Mouse (Mus musculus): ENCODE measurements around the gene Extl1. TPM values are rescaled to one million over a fixed set of nuclear protein-coding genes. Genes with fewer than 3 reads are reported as not detected.

The Extl1 gene
- polyA plus RNA-seq, 1 experiment from 2014 or later: 0.97 TPM

DNA sequence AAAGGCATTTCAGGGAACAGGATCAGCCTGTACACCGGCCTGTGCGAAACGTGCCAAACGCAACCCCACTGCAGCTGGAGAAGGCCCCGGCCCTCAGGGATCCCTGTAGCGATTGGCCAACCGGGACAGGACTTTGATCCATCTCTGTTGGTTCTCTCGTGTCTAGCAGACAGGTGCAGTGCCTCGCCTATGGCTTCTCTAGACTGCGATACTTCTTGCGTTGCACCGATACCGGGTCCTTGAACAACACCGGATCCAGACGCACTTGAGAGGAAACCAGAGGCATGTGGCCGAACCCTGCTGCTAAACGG lies 26.2 kb downstream of the Extl1 start:
- Histone ChIP-seq H3K4me3 (peak overlapping the region; percentile 21), H3K36me3 (no peaks in the 10 kb centered on the region), H3K9ac (replicated peaks) (0 out of 2 replicates have a peak overlapping the region, but pooled peaks have one; percentile 25), H3K4me2 (replicated peaks) (peak overlapping the region; percentile 47), H3K4me1 (peaks cover 10% of the 10 kb centered on the region), H3K27me3 (peaks cover 37% of the 10 kb centered on the region), H3K9me3 (no peaks in the 10 kb centered on the region), H3K27ac (replicated peaks) (no peak overlapping the region)
- no peak for ATAC-seq (ENCODE audit: low FRiP score, low read depth)
- 36% methylated on average over 17 of the region's 17 CpGs for WGBS

DNA sequence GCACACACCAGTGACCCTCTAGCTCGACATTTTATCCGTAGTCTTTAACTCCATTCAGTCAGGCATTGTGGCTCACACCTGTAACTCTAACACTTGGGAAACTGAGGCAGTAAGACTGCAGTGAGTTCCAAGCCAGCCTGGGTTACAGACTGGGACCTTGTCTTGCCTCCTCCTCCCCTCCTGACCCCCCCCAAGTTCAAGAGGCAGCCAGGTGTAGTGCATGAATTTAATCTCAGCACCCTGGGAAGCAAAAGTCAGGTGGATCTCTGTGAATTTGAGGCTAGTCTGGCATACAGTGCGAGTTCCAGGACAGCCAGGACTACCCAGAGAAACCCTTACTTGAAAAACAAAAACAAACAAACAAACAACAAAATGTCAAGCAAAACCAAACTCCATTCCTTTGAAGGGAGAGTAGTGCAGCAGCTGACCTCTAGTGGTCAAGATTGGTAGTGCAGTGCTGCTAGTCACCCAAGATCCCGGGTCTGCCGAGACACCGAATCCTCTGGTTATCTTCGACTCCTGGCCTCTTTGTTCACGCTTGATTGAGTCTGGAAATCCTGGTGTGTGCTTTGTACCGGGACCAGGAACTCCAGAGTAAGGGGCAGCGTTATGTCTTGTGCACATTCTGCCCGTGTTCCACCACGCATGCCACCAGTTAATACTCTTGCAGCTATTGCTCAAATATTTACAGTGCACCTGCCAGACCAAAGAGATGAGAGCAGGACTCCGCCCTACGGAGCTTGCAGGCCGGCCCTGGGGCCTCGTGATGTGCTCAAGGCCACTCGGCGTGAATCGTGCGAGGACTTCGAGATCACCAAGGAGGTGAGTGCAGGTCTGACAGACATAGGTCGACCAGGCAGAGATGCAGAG lies 26.8 kb downstream of the Extl1 start:
- Histone ChIP-seq H3K4me2 (replicated peaks) (peak overlapping the region; percentile 47), H3K4me1 (peaks cover 12% of the 10 kb centered on the region), H3K27ac (replicated peaks) (no peak overlapping the region; the same call in 1 of the 2 replicates), H3K36me3 (no peaks in the 10 kb centered on the region), H3K9ac (replicated peaks) (peak overlapping the region; percentile 25; the same call in 1 of the 2 replicates), H3K4me3 (peak overlapping the region; percentile 21), H3K9me3 (no peaks in the 10 kb centered on the region), H3K27me3 (peaks cover 33% of the 10 kb centered on the region)
- no peak for ATAC-seq (ENCODE audit: low FRiP score, low read depth)
- WGBS: 16% methylated on average over 22 of the region's 22 CpGs

GRCm38 (mm10) chr4:134355841-134356452 lies 27.7 kb downstream of the Extl1 start:
- H3K4me3 ChIP-seq: no peak overlapping the region
- H3K9ac ChIP-seq (replicated peaks): no peak overlapping the region
- 57% methylated on average over 16 of the region's 16 CpGs for WGBS
- peaks cover 33% of the 10 kb centered on the region for H3K27me3 ChIP-seq
- H3K4me2 ChIP-seq (replicated peaks): no peak overlapping the region
- ATAC-seq (ENCODE audit: low FRiP score, low read depth): no peak
- H3K9me3 ChIP-seq: no peaks in the 10 kb centered on the region
- no peaks in the 10 kb centered on the region for H3K36me3 ChIP-seq
- H3K27ac ChIP-seq (replicated peaks): no peak overlapping the region
- peaks cover 17% of the 10 kb centered on the region for H3K4me1 ChIP-seq

DNA sequence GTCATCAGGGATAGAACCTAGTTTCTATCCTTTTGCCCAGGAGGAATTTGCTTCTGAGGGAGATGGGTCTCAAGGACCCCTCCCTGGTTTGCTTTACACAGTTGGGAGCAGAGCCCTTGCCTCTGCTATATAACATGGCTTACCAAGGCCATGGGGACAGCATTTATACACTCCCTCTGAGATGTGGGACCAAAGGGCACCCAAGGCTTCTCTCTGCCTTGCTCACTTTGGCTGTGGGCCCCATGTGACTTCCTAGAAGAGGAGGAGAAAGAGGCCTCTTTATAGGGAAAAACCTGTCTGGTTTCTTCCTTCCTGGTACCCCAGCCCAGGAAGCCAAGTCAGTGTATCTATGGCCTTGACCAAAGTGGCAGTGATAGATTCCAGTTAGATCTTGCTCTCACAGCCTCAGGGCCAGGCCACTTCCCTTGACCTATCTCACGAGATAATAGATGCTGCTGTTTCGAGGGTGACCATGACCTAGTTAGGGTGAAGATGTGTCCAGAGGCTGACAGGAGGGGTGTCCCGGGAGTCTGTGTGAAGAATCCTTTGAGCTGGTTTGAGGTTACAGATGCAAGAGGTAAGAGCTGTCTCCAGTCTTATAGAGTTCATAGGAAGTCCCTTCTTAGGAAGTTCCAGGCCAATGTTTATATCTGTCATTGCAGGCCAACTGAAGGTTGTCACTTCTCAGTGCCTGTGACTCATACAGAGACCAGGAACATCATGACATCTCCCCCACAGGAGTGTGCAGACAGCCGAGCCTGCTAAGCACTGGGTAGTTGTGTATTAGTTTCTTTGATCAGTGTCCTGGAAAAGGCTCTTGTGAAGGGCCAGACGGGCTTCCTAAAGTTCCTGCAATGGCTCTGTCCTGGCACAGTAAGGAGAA lies 29.9 kb downstream of the Extl1 start:
- ATAC-seq (ENCODE audit: low FRiP score, low read depth): no peak
- Histone ChIP-seq H3K27me3 (peaks cover 30% of the 10 kb centered on the region), H3K9me3 (no peaks in the 10 kb centered on the region), H3K9ac (replicated peaks) (no peak overlapping the region), H3K27ac (replicated peaks) (no peak overlapping the region), H3K36me3 (no peaks in the 10 kb centered on the region), H3K4me3 (no peak overlapping the region), H3K4me1 (peaks cover 17% of the 10 kb centered on the region), H3K4me2 (replicated peaks) (no peak overlapping the region)
- WGBS: 66% methylated on average over 5 of the region's 5 CpGs

DNA sequence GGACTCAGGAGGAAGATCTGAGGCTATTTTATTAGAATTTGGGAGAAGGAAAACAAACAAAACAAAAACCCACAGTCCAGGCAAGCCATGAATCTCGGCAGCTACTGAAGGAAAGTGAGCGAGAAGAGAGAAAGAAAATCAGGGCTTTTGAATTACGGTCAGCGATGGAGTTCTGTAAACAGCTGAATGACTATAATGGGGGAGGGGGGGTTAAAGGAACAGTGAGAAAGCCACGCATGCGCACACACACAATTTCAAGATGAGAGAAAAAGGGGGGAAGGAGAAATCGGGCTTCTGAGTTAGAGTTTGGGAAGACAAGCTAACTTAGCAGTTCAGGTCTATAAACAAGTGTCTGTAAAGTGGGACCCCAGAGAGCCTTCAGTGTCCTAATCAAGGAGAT lies 30.7 kb downstream of the Extl1 start:
- Histone ChIP-seq H3K4me1 (peaks cover 17% of the 10 kb centered on the region), H3K36me3 (no peaks in the 10 kb centered on the region), H3K4me2 (replicated peaks) (no peak overlapping the region), H3K9ac (replicated peaks) (no peak overlapping the region), H3K27ac (replicated peaks) (no peak overlapping the region), H3K4me3 (no peak overlapping the region), H3K9me3 (no peaks in the 10 kb centered on the region), H3K27me3 (peaks cover 26% of the 10 kb centered on the region)
- WGBS: 77% methylated on average over 7 of the region's 7 CpGs
- ATAC-seq (ENCODE audit: low FRiP score, low read depth): no peak

DNA sequence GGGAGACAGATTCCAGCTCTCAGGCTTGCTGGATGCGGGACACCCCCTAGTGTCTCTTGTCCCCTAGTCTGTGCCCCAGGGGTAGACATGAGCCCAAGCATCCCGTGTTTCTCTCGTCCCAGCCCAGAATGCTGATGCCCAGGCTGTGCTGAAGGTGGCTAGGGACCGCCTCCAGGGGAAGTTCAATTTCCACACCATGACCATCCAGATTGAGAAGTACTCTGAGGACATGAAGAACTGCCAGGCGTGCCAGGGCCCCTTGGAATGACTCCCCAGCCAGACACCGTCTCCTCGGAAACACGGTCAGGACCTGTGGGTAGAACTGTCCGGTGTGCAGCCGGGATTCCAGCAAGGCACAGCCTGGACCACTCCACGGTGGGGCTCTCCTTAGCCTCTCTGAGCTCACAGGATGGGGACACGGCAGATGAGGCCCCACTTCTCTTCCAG lies 31.4 kb downstream of the Extl1 start:
- H3K4me3 ChIP-seq: no peak overlapping the region
- H3K36me3 ChIP-seq: no peaks in the 10 kb centered on the region
- no peak for ATAC-seq (ENCODE audit: low FRiP score, low read depth)
- no peak overlapping the region for H3K4me2 ChIP-seq (replicated peaks)
- H3K4me1 ChIP-seq: peaks cover 12% of the 10 kb centered on the region
- peaks cover 20% of the 10 kb centered on the region for H3K27me3 ChIP-seq
- no peak overlapping the region for H3K9ac ChIP-seq (replicated peaks)
- WGBS: 70% methylated on average over 12 of the region's 12 CpGs
- no peak overlapping the region for H3K27ac ChIP-seq (replicated peaks)
- H3K9me3 ChIP-seq: no peaks in the 10 kb centered on the region

DNA sequence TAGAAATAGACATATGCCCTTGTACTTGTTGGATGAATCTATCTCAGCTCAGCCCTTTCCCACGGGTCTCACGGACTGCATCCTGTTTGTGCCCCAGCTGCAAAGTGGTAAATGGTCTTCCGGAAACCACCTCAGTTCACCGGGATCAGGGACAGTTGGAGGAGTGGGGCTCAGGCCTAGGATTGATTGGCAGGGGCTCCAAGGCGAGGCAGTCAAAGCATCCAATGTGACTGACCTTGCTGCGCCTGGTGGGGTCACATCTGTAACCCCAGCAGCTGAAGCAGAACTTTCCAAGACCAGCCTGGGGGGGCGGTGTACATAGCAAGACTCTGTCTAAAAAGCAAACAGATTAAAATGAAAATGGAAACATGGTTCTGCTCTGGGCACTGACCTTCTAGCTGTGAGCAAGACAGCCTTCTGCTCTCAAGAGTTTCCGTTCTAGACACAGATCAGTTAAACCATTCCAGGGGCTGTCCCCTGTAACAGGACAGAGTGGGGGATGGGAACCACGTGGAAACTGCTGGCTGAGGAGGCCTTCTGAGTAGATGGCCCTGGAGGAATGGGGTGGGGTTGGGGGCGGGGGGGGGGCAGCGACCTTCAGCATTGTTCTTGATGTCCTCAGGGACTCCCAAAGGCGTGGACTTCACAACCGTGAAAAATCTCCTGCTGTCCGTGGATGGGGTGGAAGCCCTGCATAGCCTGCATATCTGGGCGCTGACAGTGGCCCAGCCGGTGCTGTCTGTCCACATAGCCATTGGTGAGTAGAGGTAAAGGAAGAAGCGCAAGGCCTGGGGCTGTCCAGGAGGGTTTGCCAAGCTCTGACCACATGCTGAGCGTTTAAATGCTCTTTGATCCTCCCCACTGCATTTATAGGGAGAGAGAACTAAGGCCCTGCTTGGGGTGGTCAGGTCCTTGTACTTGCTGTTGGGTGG lies 32.1 kb downstream of the Extl1 start:
- H3K9ac ChIP-seq (replicated peaks): no peak overlapping the region
- no peak overlapping the region for H3K4me2 ChIP-seq (replicated peaks)
- ATAC-seq (ENCODE audit: low FRiP score, low read depth): no peak
- no peaks in the 10 kb centered on the region for H3K9me3 ChIP-seq
- 51% methylated on average over 18 of the region's 18 CpGs for WGBS
- peaks cover 8% of the 10 kb centered on the region for H3K4me1 ChIP-seq
- H3K36me3 ChIP-seq: no peaks in the 10 kb centered on the region
- no peak overlapping the region for H3K4me3 ChIP-seq
- H3K27ac ChIP-seq (replicated peaks): no peak overlapping the region
- peaks cover 16% of the 10 kb centered on the region; the same call in 1 of the 2 replicates for H3K27me3 ChIP-seq

DNA sequence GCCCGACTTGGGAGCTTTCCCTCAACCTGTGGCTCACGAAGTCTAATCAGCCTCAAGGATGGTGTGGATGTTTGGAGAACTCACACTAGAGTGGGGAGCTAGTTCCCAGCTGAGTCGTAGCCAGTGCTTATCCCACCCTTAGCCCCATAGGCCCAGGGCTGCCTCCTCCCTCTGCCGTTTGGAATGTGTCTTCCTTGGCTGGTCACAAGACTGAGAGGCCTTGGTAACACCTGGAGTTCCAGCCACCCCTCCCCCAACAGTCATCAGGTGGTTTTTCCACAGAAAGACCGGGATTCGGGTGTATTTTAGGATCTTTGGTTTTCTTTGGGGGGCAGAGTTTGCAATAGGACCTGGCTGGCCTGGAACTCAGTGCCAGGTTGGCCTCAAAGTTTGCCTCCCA lies 33.0 kb downstream of the Extl1 start:
- peaks cover 21% of the 10 kb centered on the region for H3K27me3 ChIP-seq
- no peaks in the 10 kb centered on the region for H3K9me3 ChIP-seq
- no peaks in the 10 kb centered on the region for H3K36me3 ChIP-seq
- no peak overlapping the region for H3K4me2 ChIP-seq (replicated peaks)
- no peak overlapping the region for H3K4me3 ChIP-seq
- WGBS: 82% methylated on average over 6 of the region's 6 CpGs
- no peak for ATAC-seq (ENCODE audit: low FRiP score, low read depth)
- no peak overlapping the region for H3K27ac ChIP-seq (replicated peaks)
- H3K9ac ChIP-seq (replicated peaks): no peak overlapping the region
- peaks cover 8% of the 10 kb centered on the region for H3K4me1 ChIP-seq

DNA sequence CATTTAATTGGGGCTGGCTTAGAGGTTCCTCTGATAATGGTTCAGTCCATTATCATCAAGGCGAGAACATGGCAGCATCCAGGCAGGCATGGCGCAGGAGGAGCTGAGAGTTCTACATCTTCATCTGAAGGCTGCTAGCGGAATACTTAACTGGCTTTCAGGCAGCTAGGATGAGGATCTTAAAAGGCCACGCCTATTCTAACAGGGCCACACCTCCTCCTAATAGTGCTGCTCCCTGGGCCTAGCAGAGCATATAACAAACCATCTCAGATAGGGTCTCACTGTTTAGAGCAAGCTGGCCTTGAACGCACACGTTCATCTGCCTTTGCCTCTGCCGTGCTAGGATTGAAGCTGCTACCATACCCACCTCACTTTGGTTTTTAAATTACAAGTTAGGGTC lies 33.8 kb downstream of the Extl1 start:
- Histone ChIP-seq H3K4me1 (peaks cover 8% of the 10 kb centered on the region), H3K9ac (replicated peaks) (no peak overlapping the region), H3K27me3 (peaks cover 22% of the 10 kb centered on the region), H3K4me3 (no peak overlapping the region), H3K9me3 (no peaks in the 10 kb centered on the region), H3K27ac (replicated peaks) (no peak overlapping the region), H3K4me2 (replicated peaks) (no peak overlapping the region), H3K36me3 (no peaks in the 10 kb centered on the region)
- no peak for ATAC-seq (ENCODE audit: low FRiP score, low read depth)
- WGBS: 87% methylated on average over 7 of the region's 7 CpGs

- no peaks in the 10 kb centered on the region for H3K36me3 ChIP-seq
- H3K27ac ChIP-seq (replicated peaks): no peak overlapping the region
- H3K9ac ChIP-seq (replicated peaks): no peak overlapping the region
- H3K4me2 ChIP-seq (replicated peaks): no peak overlapping the region
- no peaks in the 10 kb centered on the region for H3K9me3 ChIP-seq
- peaks cover 9% of the 10 kb centered on the region for H3K4me1 ChIP-seq
- WGBS: 85% methylated on average over 5 of the region's 5 CpGs
- H3K4me3 ChIP-seq: no peak overlapping the region
- no peak for ATAC-seq (ENCODE audit: low FRiP score, low read depth)
- peaks cover 31% of the 10 kb centered on the region for H3K27me3 ChIP-seq
Measured at GRCm38 (mm10) chr4:134348545-134348944, 35.1 kb downstream of the Extl1 start.

DNA sequence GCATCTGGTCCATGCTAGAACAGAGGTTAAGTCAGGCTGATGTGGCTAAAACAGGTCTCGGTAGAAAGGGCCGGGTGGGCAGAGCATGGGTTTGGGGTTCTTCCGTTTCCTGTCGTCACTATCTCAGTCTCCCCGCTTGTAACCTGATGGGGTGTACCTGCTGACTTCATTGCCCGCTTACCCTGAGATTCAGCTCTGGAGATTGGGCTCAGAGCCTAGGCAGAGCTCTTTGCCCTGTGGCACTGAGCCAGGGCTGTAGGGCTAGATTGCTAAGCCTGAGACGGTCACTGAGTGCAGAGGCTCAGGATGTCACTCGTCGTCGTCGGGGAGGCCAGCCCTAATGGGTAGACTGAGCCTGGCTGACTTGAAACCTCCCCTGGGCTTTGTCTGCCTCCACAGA lies 35.6 kb downstream of the Extl1 start:
- H3K36me3 ChIP-seq: no peaks in the 10 kb centered on the region
- peaks cover 14% of the 10 kb centered on the region for H3K4me1 ChIP-seq
- ATAC-seq (ENCODE audit: low FRiP score, low read depth): no peak
- no peak overlapping the region for H3K4me2 ChIP-seq (replicated peaks)
- H3K9ac ChIP-seq (replicated peaks): no peak overlapping the region
- H3K9me3 ChIP-seq: no peaks in the 10 kb centered on the region
- H3K27me3 ChIP-seq: peaks cover 36% of the 10 kb centered on the region
- H3K27ac ChIP-seq (replicated peaks): no peak overlapping the region
- WGBS: 83% methylated on average over 11 of the region's 11 CpGs
- no peak overlapping the region for H3K4me3 ChIP-seq

Data from midbrain, embryonic 12.5 days (tissue).